14 mouse cellular contexts compared by ENCODE assay signal in genomic region chr5:111218111-111218891, GRCm38 (mm10).
DNase-seq lines count a peak whose midpoint lies in the region; ATAC-seq and TF ChIP-seq lines count a peak whose summit lies in the region.
"Had no signal": no experiment of that assay in that cellular context is flagged by ENCODE, and none has a peak within 500 bp of the region (broad histone marks: within the 10 kb centered on the region; RNA-seq: fewer than 3 reads in every experiment).

No protein-coding gene starts in this region.

- peaks cover 2% of the 10 kb centered on the region; the same call in 1 of the 2 replicates for H3K36me3 ChIP-seq in kidney, embryonic 16.5 days (ENCODE audit: insufficient read depth, low read length)
- H3K36me3 ChIP-seq in forebrain, embryonic 16.5 days (ENCODE audit: control insufficient read depth, insufficient read depth): no peaks in the 10 kb centered on the region
- peaks cover 4% of the 10 kb centered on the region for H3K36me3 ChIP-seq in intestine, embryonic 14.5 days (ENCODE audit: control insufficient read depth, insufficient read depth, low read length)
- H3K36me3 ChIP-seq in midbrain, postnatal 0 days (ENCODE audit: insufficient read depth, low read length): peaks cover 3% of the 10 kb centered on the region

- H3K4me1 ChIP-seq in kidney, embryonic 16.5 days (ENCODE audit: insufficient read depth, low read length): peaks cover 64% of the 10 kb centered on the region
- peaks cover 70% of the 10 kb centered on the region for H3K4me1 ChIP-seq in forebrain, embryonic 16.5 days (replicated peaks; ENCODE audit: control insufficient read depth, insufficient read depth, low read length)
- peaks cover 34% of the 10 kb centered on the region for H3K4me1 ChIP-seq in intestine, embryonic 14.5 days (replicated peaks; ENCODE audit: control insufficient read depth, insufficient read depth, low read length)
- peaks cover 14% of the 10 kb centered on the region for H3K4me1 ChIP-seq in midbrain, postnatal 0 days (ENCODE audit: insufficient read depth, low read length)

- WGBS in kidney, embryonic 16.5 days: 71% methylated on average over 6 of the region's 6 CpGs
- 77% methylated on average over 6 of the region's 6 CpGs for WGBS in forebrain, embryonic 16.5 days
- 56% methylated on average over 6 of the region's 6 CpGs for WGBS in intestine, embryonic 14.5 days
- 57% methylated on average over 6 of the region's 6 CpGs for WGBS in midbrain, postnatal 0 days

- no peak overlapping the region for H3K9ac ChIP-seq in kidney, embryonic 16.5 days (replicated peaks; ENCODE audit: low read length)
- H3K9ac ChIP-seq in forebrain, embryonic 16.5 days (replicated peaks; ENCODE audit: low read depth, low read length): no peak overlapping the region
- H3K9ac ChIP-seq in intestine, embryonic 14.5 days (ENCODE audit: low read length): no peak overlapping the region
- H3K9ac ChIP-seq in midbrain, postnatal 0 days (replicated peaks; ENCODE audit: low read length, poor library complexity, severe bottlenecking): no peak overlapping the region
- H3K9ac ChIP-seq: kidney, embryonic 15.5 days; lung, embryonic 14.5 days had no signal

- no peak for ATAC-seq in kidney, embryonic 16.5 days (ENCODE audit: low FRiP score, low TSS enrichment)
- ATAC-seq in forebrain, embryonic 16.5 days: no peak
- no peak; the same call in 1 of the 2 replicates for ATAC-seq in intestine, embryonic 14.5 days (replicated peaks; ENCODE audit: low FRiP score, low TSS enrichment, low read depth)
- no peak for ATAC-seq in midbrain, postnatal 0 days (ENCODE audit: low FRiP score)
- ATAC-seq in megakaryocyte-erythroid progenitor cell, adult 5-6 weeks (replicated peaks; ENCODE audit: low FRiP score, low TSS enrichment, poor library complexity, severe bottlenecking): no peak

- 0 out of 2 replicates have a peak overlapping the region, but pooled peaks have one; percentile 11 for H3K27ac ChIP-seq in kidney, embryonic 16.5 days (ENCODE audit: low read length)
- H3K27ac ChIP-seq in forebrain, embryonic 16.5 days (ENCODE audit: low read length): peak overlapping the region; percentile 76
- H3K27ac ChIP-seq in intestine, embryonic 14.5 days (ENCODE audit: low read depth): peak overlapping the region; percentile 43
- 0 out of 2 replicates have a peak overlapping the region, but pooled peaks have one; percentile 18 for H3K27ac ChIP-seq in midbrain, postnatal 0 days (ENCODE audit: low read depth, low read length)
- H3K27ac ChIP-seq: gastrocnemius, adult 2 months had no signal

- no peak for DNase-seq in kidney, postnatal 4 days
- DNase-seq in intestine, embryonic 14.5 days (ENCODE audit: low spot score): no peak
- no peak for DNase-seq in midbrain, postnatal 0 days (ENCODE audit: low spot score)
- DNase-seq in frontal cortex, postnatal 10 days (ENCODE audit: low spot score in 2 of 2): no peak
- DNase-seq in kidney, adult 11 months: no peak
- DNase-seq: cerebellum, postnatal 36 days; gastrocnemius, adult 2 months; layer of hippocampus, adult 9-11 months; thymus, postnatal 36 days had no signal

- no peak overlapping the region for H3K4me3 ChIP-seq in kidney, embryonic 16.5 days (ENCODE audit: low read length)
- no peak overlapping the region for H3K4me3 ChIP-seq in forebrain, embryonic 16.5 days (replicated peaks; ENCODE audit: low read length)
- H3K4me3 ChIP-seq in intestine, embryonic 14.5 days (ENCODE audit: low read depth, low read length): no peak overlapping the region
- H3K4me3 ChIP-seq in midbrain, postnatal 0 days (ENCODE audit: low read depth, low read length): no peak overlapping the region
- H3K4me3 ChIP-seq: gastrocnemius, adult 2 months; kidney, embryonic 15.5 days had no signal

- H3K9me3 ChIP-seq in kidney, embryonic 16.5 days (ENCODE audit: low read length): no peaks in the 10 kb centered on the region
- no peaks in the 10 kb centered on the region for H3K9me3 ChIP-seq in forebrain, embryonic 16.5 days (ENCODE audit: control insufficient read depth, low read length)
- H3K9me3 ChIP-seq in intestine, embryonic 14.5 days (ENCODE audit: control insufficient read depth, low read length): no peaks in the 10 kb centered on the region
- H3K9me3 ChIP-seq in midbrain, postnatal 0 days (ENCODE audit: low read length): no peaks in the 10 kb centered on the region
- H3K9me3 ChIP-seq: kidney, embryonic 15.5 days had no signal

- TF ChIP-seq CTCF in midbrain, postnatal 0 days (IDR thresholded peaks at IDR 0.05): no peak

- H3K27me3 ChIP-seq in kidney, embryonic 16.5 days (ENCODE audit: insufficient read depth, low read length): no peaks in the 10 kb centered on the region
- H3K27me3 ChIP-seq in forebrain, embryonic 16.5 days (replicated peaks; ENCODE audit: control insufficient read depth, insufficient read depth, low read length): no peaks in the 10 kb centered on the region
- no peaks in the 10 kb centered on the region for H3K27me3 ChIP-seq in intestine, embryonic 14.5 days (replicated peaks; ENCODE audit: control insufficient read depth, insufficient read depth, low read length)
- no peaks in the 10 kb centered on the region for H3K27me3 ChIP-seq in midbrain, postnatal 0 days (ENCODE audit: insufficient read depth, low read length)
- H3K27me3 ChIP-seq: kidney, embryonic 15.5 days had no signal

- no peak overlapping the region for H3K4me2 ChIP-seq in kidney, embryonic 16.5 days (replicated peaks; ENCODE audit: low read depth, low read length)
- no peak overlapping the region for H3K4me2 ChIP-seq in forebrain, embryonic 16.5 days (ENCODE audit: low read length)
- no peak overlapping the region for H3K4me2 ChIP-seq in intestine, embryonic 14.5 days (ENCODE audit: low read length)
- H3K4me2 ChIP-seq in midbrain, postnatal 0 days (ENCODE audit: low read depth, low read length, poor library complexity, severe bottlenecking): no peak overlapping the region
- H3K4me2 ChIP-seq: lung, embryonic 14.5 days had no signal

Comparison
In these comparisons a context has a peak if more than half of its experiments do, and no peak if none do; other contexts are left out.
1. H3K27ac ChIP-seq: peak in every context shown above with its lines; median percentile 76 in forebrain, embryonic 16.5 days; 43 in intestine, embryonic 14.5 days; 18 in midbrain, postnatal 0 days; 11 in kidney, embryonic 16.5 days.